Mouse (Mus musculus): ENCODE measurements around the gene F2rl1.

F2rl1 gene

DNA sequence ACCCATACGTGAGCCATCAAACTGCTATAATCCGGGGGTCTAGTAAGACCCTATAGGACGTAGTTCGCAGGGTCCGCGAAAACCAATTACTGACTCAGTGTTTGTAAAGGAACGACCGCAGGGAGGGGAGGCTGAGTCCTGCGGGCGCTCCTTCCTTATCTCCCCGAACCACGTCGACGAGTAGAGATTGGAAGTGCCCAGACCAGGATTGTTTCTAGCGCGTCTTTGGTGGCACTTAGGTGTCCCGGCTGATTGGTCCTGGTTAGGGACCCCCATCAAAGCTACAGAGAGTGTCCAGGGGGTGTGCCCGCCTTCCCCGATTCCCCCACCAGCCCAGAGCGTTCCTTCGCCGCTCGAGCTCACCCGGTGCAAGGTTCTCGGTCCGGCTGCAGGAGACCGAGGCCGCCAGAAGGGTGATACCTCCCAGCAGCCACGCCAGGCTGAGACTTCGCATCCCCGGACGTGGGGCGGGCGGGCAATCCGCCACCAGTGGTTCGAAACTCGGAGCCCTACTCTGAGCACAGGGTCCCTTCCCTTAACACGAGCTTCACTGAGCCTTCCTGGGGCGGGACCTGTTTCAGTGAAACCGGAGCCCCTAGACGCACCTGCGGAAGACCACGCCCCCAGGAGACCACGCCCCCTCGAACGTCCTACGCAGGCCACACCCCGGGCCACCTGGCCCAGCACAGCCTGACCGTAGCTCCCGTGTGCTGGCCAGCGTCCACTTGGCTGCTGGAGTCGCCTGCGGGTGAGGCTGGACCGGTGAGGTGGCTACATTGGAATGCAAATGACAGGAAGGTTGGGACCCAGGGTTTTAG, at the start of gene F2rl1:
Gene F2rl1, minus strand, starts transcription at position 554 of the 818 bp plus-strand sequence.
- in situ Hi-C loops (cut with MboI, MseI): no loop called here

DNA sequence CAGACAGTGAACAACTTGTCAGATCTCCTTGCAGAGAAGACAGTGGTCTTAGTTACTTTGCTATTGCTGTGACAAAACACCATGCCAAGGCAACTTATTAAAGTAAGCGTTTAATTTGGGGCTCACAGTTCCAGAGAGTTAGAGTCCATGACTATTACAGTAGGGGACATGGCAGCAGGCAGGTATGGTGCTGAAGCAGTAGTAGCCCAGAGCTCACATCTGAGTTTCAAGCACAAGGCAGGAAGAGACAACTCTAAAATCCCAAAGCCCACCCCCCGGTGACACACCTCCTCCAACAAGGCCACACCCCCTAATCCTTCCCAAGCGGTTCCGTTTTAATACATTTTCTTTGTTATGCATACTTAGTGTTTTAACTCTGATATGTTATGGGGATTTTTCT, 45.9 kb upstream of the F2rl1 start:
- in situ Hi-C loops (cut with MboI, MseI): no loop called here

DNA sequence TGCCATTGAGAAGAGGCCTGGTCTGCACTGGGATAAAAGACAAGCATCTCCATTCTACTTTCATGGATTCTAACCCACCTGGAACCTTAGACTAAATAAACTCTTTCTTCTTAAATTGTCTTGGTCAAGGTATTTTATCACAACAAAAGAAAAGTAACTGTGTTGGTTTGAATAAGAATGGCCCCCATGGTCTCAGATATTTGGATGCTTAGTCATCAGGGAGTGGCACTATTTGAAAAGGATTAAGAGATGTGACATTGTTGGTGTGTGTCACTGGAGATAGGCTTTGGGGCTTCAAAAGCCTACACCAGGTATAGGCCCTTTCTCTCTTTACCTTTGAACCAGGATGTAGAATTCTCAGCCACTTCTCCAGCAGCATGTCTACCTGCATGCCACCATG, 44.3 kb upstream of the F2rl1 start:
- in situ Hi-C loops (cut with MboI, MseI): no loop called here

DNA sequence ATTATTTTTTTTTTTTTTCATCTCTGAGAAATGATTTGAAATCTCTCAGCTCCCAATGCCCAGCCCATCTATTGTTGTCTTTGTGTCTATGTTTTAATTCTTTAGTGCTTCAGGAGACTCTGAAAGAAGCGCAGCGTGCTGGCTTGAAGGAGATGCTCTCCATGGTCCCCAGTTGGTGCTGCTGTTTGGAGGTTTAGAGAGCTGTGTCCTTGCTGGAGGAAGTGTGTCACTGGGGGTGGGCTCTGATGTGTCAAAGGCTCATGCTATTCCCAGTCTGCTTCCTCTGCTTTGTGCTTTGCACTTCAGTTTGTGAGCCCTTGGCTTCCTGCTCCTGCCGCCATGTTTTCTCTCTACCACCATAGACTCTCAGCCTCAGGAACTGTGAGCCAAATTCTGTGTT, 43.3 kb upstream of the F2rl1 start:
- in situ Hi-C loops (cut with MboI, MseI): no loop called here

DNA sequence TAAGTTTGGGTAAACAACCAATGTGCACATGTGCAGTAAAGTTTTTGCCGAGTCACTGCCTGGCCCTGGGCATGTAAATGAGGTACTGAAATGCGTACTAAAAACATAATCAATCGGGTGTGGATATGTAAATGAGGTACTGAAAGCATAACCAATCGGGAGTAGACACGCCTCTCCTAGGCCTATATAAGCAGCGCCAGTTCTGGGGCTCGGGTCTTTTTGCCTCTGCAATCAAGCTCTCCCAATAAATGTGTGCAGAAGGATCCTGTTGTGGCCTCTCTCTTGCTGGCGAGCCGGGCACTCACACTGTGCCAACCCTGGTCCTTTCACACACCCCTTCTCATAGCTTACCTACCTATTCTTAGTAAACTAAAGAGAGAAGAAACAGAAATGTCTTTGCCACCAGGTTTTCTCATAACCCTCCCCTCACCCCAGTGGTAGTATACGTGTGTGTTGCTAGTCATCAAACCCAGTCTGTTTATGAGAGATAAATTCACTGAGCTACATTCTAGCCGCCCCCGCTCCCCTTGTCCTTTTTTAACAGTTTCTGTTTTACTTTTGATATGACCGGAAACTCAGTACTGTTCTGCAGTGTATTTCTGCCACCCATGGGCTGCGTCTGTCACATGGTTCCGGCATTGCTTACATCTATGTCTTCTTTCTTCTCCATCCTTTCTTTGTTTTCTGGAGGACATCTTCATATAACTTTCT, 42.0 kb upstream of the F2rl1 start:
- in situ Hi-C loops (cut with MboI, MseI): no loop called here

GRCm38 (mm10) chr13:95563693-95564092, 38.7 kb upstream of the F2rl1 start:
- in situ Hi-C loops (cut with MboI, MseI): loop anchor here (5.0 kb wide), 1 partner anchor 159 kb away; no protein-coding TSS in a partner anchor

- in situ Hi-C loops (cut with MboI, MseI): loop anchor here (5.0 kb wide), 1 partner anchor 159 kb away; no protein-coding TSS in a partner anchor
These were observed 38.1 kb upstream of the F2rl1 start for GRCm38 (mm10) chr13:95563066-95563610.

DNA sequence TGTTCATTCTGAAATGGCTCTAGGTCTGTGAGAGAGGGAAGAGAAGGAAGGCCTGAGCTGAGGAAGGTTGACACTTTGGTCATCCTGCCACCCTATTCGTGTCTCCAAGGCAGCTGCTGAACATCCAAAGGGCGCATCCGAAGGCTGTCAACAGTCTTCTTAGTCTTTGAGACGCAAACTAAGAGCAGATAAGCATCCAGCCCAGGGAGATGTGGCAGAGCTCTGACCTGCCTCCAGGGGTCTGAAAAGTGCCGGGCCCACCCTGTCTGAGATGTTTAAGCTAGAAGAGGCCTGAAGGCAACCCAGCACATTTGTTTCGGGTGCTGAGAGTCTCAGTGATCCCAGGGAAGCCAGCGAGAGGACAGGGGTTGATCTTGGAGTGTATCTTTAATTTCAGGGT, 32.3 kb upstream of the F2rl1 start:
- in situ Hi-C loops (cut with MboI, MseI): no loop called here

GRCm38 (mm10) chr13:95553885-95554492, 29.0 kb upstream of the F2rl1 start:
- in situ Hi-C loops (cut with MboI, MseI): no loop called here

DNA sequence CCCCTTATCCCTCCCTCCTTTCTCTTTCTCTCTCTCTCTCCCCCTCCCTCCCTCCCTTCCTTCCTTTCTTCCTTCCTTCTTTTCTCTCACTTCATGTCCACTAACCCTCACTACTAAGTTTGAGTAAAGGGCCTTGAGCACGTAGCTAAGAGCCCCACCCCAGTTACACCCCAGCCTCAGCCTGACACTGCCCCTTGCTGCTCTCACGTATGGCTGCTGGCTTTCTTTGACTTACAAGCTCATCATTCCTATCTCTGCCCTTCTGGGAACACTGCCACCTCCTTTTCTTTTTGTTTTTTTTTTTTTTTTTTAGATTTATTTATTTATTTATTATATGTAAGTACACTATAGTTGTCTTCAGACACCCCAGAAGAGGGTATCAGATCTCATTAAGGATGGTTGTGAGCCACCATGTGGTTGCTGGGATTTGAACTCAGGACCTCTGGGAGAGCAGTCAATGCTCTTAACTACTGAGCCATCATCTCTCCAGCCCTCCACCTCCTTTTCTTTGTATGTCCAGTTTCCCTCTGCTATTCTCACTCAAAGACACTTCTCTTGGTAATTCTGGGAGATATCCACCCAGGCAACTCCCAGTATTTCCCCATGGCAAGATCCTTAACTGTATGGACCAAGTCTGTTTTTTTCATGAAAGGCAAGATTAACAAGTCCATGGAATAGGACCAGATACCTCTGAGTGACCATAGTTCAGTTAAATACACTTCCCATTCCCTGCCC, 25.8 kb upstream of the F2rl1 start:
- in situ Hi-C loops (cut with MboI, MseI): no loop called here

DNA sequence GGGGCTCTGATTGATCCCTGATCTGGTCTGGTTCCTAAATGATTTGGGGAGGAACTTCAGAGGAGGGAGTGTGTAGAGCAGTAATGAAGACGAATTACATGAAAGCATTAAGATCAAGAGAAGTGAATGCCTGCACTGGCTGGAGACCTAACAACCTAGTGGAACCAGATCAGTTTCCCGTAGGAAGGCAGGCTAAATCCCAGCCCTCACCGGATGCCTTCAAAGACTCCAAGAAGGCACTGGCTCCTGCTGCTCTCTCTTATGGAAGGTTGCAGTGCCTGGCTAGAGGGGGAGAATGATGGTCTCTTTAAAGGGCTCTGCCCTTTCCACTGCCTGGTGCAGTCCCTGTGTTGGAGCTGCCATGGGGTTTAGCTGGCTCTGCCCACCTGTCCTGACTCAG, 24.4 kb upstream of the F2rl1 start:
- in situ Hi-C loops (cut with MboI, MseI): loop anchor here (5.0 kb wide), 1 partner anchor 393 kb away; no protein-coding TSS in a partner anchor

DNA sequence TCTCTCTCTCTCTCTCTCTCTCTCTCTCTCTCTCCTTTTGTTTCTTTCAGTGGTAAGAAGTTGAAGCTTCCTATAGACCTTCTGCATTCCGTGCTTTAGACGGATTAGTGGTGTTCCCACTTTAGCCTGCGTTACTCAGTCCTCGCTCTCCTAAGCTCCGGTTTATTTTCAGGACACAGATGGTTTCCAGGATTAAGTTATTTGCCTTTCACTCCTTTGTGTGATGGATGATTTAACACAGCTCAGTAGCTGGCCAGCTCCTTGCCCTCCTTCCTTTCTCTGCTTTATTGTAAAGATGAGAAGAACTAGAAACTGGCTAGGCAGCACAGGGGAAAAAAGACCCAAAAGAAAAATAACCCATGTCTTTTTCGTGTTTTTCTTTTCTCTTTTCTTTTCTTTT, 23.8 kb upstream of the F2rl1 start:
- in situ Hi-C loops (cut with MboI, MseI): loop anchor here (5.0 kb wide), 1 partner anchor 393 kb away; no protein-coding TSS in a partner anchor

DNA sequence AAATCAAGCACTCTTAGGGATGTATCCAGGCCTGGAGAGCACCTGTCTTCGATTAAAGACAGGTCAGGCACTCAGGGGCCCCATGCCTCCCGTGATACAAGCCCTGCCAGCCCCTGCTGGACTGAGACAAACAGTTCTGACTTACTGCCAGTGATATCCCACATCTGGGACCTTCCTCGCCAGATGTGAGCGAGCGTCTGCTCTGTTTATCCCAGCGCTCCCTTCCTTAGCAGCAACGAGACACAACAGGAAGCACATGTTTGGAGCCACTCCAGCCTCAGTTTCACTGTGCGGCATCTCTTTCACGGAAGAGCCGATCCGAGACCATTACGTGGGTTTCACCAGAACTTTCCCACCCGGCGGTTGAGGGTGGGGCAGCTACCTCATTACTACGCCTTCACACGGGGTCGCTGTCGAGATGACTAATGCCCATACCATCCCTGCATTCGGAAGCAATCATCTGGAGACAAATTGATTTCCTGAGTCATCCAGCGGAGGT, 23.3 kb upstream of the F2rl1 start:
- in situ Hi-C loops (cut with MboI, MseI): loop anchor here (5.0 kb wide), 1 partner anchor 394 kb away; no protein-coding TSS in a partner anchor

GRCm38 (mm10) chr13:95547090-95547611, 22.1 kb upstream of the F2rl1 start:
- in situ Hi-C loops (cut with MboI, MseI): loop anchor here (5.0 kb wide), 1 partner anchor 395 kb away; no protein-coding TSS in a partner anchor

- in situ Hi-C loops (cut with MboI, MseI): loop anchor here (5.0 kb wide), 1 partner anchor 396 kb away; no protein-coding TSS in a partner anchor
These were observed 21.2 kb upstream of the F2rl1 start for GRCm38 (mm10) chr13:95546251-95546650.

DNA sequence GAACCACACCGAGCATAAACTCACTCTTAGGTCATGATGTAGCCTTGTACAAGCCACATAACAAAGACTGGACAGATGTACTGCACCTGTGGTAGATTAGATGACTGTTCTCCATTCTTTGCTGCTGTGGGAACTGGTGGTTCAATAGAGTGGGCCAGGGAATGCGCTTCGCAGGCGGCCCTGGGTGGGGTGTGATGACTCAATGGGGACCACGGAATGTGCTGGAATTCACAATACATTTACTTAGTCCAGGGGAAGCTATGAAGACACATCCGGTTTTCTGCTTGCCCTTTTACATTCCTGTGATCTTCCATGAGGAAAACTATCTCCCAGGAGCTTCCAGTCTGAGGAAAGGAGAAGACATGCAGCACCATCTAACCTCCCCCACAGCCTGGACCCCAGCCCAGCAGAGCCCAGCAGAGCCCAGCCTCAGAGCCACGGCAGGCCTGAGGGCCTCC, 20.7 kb upstream of the F2rl1 start:
- in situ Hi-C loops (cut with MboI, MseI): loop anchor here (5.0 kb wide), 1 partner anchor 397 kb away; no protein-coding TSS in a partner anchor

- in situ Hi-C loops (cut with MboI, MseI): no loop called here
These were observed 13.0 kb upstream of the F2rl1 start for GRCm38 (mm10) chr13:95538021-95538420.

GRCm38 (mm10) chr13:95536117-95536493, 11.1 kb upstream of the F2rl1 start:
- in situ Hi-C loops (cut with MboI, MseI): no loop called here

DNA sequence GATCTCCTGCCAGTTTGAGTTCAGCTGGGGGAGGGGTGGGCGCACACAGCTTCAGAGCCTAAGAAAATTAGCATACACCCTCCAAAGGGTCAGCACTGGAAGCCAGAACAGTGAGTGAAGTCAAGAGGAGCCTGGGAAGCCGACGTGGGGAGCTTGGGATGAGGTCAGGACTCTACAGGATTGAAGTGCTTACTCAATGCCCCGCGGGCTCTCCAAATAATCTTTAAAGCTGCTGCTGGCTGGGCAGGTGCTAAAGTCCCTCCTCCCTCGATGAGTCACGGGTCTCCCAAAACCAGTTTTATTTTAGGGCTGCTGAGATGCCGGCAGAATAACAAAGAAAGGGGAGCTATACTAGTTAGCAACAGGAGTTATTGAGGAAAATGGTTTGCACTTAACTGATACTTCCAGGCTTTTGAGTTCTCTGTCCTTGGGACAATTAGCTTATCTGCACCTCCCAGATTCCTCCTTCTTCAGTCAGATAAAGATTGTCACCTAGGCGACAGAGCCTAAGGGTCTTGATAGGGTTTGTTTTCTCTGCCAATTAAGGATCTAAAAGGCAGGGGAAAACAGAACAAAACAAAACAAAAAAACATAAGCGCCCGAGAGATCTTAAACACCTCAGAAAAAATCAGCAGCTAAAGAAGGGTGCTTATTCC, 10.6 kb upstream of the F2rl1 start:
- in situ Hi-C loops (cut with MboI, MseI): no loop called here

GRCm38 (mm10) chr13:95535026-95535425, 10.0 kb upstream of the F2rl1 start:
- in situ Hi-C loops (cut with MboI, MseI): no loop called here

All from T-helper 1 cell (primary cell).